Mouse (Mus musculus) erythroid progenitor cell, adult 5-6 weeks (primary cell): Measurements from ENCODE around the gene Htr7. TPM values are rescaled to one million over a fixed set of nuclear protein-coding genes. Genes with fewer than 3 reads are reported as not detected.
A peak's percentile ranks its signal among the peaks of the same experiment; 100 is the strongest.

Experiments used
- ATAC-seq: replicated peaks from 2 replicates; pipeline ENCODE4 v1.8.0; 2016; ENCODE audit warnings: moderate number of reproducible peaks, mild to moderate bottlenecking, moderate TSS enrichment, inconsistent platforms; ENCODE audit not compliant: poor library complexity, low FRiP score, severe bottlenecking
- total RNA-seq, 2 experiments: library from RNA; stranded (forward) in 1 of 2; stranded (reverse) in 1 of 2; fragments of 150-400 nt in 1 of 2; fragments of 186-747, 209-891 nt in 1 of 2; gene quantifications; 2 replicates each; pipeline versions ENCODE4 v1.2.3 to v1.2.4; 2015 to 2017; ENCODE audit warnings: low replicate concordance in 2 of 2

Gene Htr7
- total RNA-seq (2015; ENCODE audit: low replicate concordance): not detected in 2 replicates
- not detected in 2 replicates for total RNA-seq (2017; ENCODE audit: low replicate concordance)

DNA sequence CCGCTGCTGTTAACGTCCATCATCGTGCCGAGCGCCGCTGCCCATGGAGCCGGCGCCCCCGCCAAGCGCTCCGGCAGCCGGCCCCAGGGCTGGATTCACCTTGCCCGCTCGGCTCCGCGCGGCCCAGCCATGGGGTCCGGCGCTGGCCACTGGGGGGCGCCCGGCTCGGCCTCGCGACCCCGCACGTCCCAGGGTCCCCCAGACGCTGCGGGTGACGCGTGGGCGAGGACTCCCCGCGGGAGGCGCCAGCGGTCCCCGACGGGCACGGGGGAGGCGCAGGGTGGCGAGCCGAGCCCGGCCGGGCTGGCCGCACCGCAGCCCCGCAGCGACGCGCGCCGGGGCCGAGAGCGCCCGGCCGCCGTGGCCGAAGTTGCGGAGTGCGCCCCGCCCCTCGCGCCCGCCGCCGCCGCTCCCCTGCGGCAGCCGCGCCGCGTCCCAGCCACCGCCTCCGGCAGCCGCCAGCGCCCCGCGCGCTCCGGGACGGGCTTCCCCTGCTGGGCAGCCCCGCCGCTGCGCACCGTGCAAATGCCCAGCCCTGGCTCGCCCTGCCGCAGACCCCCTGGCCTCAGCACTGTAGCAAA, at the start of gene Htr7:
TSS of gene Htr7 (minus strand) at position 277 of the 581 bp plus-strand sequence.
- ATAC-seq: no peak

DNA sequence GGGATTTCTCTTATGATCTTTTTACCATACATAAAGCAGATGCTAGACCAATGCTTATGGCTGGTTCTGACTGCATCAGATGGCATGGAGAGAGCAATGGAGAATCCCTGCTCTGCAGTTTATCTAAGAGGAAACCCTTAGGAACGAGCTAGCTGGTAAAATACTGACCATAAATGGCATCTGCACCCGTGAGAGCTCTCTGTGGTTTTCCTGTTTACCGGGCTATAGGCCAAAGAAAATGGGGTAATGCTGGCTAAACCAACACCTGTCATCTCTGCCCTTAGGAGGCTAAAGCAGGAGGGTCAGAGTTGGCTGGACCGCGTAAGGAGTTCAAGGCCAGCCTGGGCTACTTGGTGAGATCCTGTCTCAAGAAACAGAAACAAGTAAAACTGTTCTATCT, 46.6 kb upstream of the Htr7 start:
- no peak for ATAC-seq

DNA sequence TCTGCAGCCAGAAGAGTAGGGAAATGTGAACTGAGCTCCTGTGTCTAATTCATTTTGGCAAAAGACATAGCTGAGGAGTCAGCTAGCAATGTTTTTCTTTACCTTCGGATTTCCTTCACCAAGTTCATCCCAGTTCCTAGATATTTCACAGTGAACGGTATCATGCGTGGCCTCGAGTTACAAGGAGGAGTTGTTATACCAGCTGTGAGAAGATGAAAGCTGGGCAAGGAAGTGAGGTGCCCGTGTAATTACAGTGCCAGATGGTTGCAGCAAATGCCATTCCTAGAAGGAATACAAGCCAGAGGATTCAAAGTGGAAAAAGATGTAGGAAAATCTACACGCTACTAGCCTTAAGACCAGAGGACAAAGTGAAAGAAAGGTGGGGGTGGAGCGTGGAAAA, 41.6 kb upstream of the Htr7 start:
- no peak for ATAC-seq

GRCm38 (mm10) chr19:36098265-36098664, 41.0 kb upstream of the Htr7 start:
- ATAC-seq: no peak

DNA sequence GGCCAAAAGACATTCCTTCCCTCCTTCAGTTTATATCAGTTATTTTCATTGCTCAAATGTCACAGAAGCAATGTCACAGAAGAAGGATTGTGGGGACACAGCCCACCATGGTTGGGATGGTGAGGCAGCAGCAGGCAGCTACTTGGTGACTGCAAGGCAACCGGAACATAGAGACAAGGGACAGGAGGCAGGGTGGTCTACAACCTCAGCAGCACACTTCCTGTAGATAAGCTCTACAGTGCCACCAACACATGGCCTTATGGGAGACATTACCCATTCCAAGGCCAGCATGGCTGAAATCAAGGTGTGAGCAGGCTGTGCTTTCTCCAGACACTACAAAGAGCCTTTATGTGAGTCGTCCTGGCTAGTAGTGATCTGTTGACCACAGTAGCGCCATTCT, 39.9 kb upstream of the Htr7 start:
- ATAC-seq: no peak

GRCm38 (mm10) chr19:36090781-36091180, 33.5 kb upstream of the Htr7 start:
- ATAC-seq: no peak

DNA sequence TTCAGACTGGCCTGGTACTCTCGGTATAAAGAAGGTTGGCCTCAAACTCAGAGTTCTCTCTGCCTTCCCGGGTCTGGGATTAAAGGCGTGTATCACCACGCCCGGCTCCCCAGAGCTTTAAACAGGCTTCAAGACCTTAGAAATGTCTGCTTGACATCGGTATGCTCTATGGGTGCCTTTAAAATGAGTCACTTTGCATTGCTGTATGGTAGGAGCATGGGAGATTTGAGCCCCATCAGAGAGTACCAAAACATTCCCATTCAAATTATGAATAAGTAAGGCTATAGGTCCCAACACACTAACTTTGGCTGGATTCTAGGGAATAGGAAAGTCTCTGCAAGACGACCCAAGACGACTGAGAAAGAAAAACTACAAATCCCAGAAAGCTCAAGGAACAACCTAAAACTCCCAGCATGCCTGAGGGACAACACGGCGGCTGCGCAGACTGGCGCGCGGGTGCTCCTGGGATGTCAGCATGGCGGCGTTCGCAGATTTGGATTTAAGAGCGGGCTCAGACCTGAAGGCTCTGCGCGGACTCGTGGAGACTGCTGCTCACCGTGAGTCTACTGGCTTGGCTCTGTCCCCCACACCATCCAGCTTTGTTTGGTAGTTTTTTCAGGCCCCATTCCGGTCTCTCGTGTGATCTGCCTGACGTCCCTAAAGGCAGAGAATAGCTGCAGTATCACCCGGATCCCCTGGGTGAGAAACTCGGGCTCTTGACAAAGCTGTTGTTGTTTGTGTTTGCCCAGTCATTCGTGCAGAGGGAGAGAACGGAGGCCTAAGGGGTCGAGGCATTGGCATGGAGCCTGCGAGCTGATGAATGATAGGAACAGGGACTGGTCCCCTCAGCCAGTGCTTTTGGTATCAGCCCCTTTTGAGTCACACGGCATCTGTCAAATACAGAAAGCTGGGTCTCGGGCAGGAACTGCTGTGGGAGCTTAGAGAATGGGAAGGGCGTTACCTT, 26.2 kb upstream of the Htr7 start, which contains the start of gene Rpp30:
TSS of gene Rpp30 (plus strand) at position 455 of the 964 bp plus-strand sequence.
- peak; percentile 98 for ATAC-seq

GRCm38 (mm10) chr19:36082606-36083261, 25.4 kb upstream of the Htr7 start:
- ATAC-seq: peak; percentile 81

DNA sequence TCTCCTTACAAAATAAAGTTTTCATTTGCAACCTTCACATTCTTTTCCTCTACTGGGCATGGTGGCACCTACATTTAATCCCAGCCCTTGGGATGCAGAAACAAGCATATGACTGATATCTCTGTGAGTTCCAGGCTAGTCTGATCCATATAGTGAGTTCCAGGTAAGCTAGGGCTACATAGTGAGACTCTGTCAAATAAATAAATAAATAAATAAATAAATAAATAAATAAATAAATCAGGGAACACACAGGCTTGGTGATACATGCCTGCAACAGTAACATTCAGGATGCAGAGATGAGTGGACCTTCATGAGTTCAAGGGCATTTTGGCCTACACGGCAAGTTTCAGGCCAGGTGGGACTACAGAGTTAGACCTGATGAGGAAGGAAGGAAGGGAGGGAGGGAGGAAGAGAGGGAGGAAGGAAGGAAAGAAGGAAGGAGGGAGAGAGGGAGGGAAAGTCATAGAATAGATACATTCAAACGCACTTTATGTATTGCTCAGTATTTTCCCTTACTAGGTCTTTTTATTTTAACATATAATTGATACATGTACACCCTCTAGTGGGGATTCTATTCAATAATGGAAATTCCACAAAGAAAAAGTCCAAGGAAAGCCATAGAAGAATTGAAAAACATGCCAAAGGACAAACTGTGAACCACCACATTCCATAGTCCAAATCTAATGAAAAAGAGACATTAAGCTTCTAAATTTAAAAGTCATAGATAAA, 5.7 kb upstream of the Htr7 start:
- ATAC-seq: no peak

GRCm38 (mm10) chr19:36056502-36057221, 645 bp downstream of the Htr7 start:
- no peak for ATAC-seq

GRCm38 (mm10) chr19:36046046-36046445, 11.3 kb downstream of the Htr7 start:
- no peak for ATAC-seq

GRCm38 (mm10) chr19:36014836-36015235, 42.5 kb downstream of the Htr7 start:
- ATAC-seq: no peak

- ATAC-seq: no peak
Observed at GRCm38 (mm10) chr19:36006277-36006676, 51.0 kb downstream of the Htr7 start.

- no peak for ATAC-seq
Observed at GRCm38 (mm10) chr19:36004961-36005360, 52.3 kb downstream of the Htr7 start.

- no peak for ATAC-seq
Observed at GRCm38 (mm10) chr19:36002476-36003445, 54.5 kb downstream of the Htr7 start.

DNA sequence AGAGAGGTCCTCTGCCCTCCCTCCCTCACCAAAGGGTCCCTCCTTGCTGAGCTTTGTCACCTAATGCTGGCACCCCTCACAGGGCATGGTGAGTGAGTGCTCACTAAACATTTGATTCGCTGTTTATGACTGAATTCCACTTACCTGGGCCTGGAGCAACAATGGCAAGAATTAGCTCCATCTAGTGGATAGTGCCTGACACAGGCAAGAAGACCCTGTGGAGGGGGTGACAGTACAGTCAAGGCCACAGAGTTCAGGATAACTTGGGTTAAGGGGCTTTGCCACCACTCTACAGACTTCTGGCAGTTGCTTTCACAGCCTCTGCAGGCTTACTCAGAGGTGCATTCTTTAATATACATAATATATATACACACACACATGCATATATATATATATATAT, 55.8 kb downstream of the Htr7 start:
- ATAC-seq: no peak

- no peak for ATAC-seq
Observed at GRCm38 (mm10) chr19:36000955-36001354, 56.4 kb downstream of the Htr7 start.

DNA sequence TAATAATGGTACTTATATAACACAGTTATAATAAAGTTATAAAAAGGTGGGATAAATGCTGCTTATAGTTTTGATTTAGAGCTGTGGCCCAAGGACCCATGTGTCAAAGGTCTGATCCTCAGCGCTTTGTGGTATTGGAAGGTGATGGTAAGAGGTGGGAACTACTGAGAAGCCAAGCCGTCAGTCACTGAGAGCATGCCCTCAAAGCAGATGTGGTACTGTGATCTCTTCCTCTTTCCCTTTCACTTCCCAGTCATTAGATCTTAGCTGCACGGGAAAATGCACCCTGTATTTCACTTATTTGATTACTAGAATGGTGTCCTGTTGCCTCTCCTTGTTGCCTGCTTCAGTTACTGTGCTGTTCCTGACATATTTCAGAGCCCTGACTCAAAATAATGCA, 59.9 kb downstream of the Htr7 start:
- no peak for ATAC-seq
